Mouse (Mus musculus) midbrain, embryonic 10.5 days (tissue): ENCODE data around the gene Sertad3. TPM values are rescaled to one million over a fixed set of nuclear protein-coding genes. Genes with fewer than 3 reads are reported as not detected.
"Not testable (repeated sequence)": the region's sequence is repeated elsewhere in the genome, so short reads cannot be mapped to it uniquely, and the experiment has no call there.

Experiments
- DNase-seq: peaks from one replicate; pipeline ENCODE4 v3.0.0-alpha.2; 2017; ENCODE audit warnings: low spot score
- H3K27ac ChIP-seq: fragments of 300-500 bp; sonication (generic); replicated peaks from 2 replicates; pipeline ENCODE4 v1.5.1; 2016; ENCODE audit warnings: mild to moderate bottlenecking
- H3K27me3 ChIP-seq: fragments of 300-500 bp; sonication (generic); 2 replicates; pipeline ENCODE4 v1.6.1; 2016; ENCODE audit warnings: low read depth, mild to moderate bottlenecking; ENCODE audit not compliant: poor library complexity, severe bottlenecking
- H3K36me3 ChIP-seq: fragments of 300-500 bp; sonication (generic); 2 replicates; pipeline ENCODE4 v1.6.1; 2016; ENCODE audit warnings: mild to moderate bottlenecking, moderate library complexity
- H3K4me1 ChIP-seq: fragments of 300-500 bp; sonication (generic); 2 replicates; pipeline ENCODE4 v1.6.1; 2016
- H3K4me3 ChIP-seq: fragments of 300-500 bp; sonication (generic); 2 replicates; pipeline ENCODE4 v1.5.1; 2016; ENCODE audit warnings: mild to moderate bottlenecking, moderate library complexity
- H3K9me3 ChIP-seq: fragments of 300-500 bp; sonication (generic); replicated peaks from 2 replicates; pipeline ENCODE4 v1.6.1; 2016; ENCODE audit warnings: mild to moderate bottlenecking
- WGBS: fragments of 180-500 bp; shearing (Covaris S2); methylation state at CpG from one replicate; pipeline ENCODE4 v1.1.7; 2016; 5-methylcytosine and 5-hydroxymethylcytosine counted together
- polyA plus RNA-seq: library from polyadenylated mRNA; unstranded; fragments of >200 nt; fragmentation: Nextera tagmentation; extraction: Ambion mirVana; gene quantifications from 2 replicates; pipeline ENCODE4 v1.2.1, GENCODE M21; 2016

The Sertad3 gene
- polyA plus RNA-seq, 1 experiment from 2014 or later, result 18.9 TPM

- 2% methylated on average over 13 of the region's 13 CpGs for WGBS
- no peak for DNase-seq
Measured at GRCm38 (mm10) chr7:27487740-27488268, 14.2 kb downstream of the Sertad3 start.

DNA sequence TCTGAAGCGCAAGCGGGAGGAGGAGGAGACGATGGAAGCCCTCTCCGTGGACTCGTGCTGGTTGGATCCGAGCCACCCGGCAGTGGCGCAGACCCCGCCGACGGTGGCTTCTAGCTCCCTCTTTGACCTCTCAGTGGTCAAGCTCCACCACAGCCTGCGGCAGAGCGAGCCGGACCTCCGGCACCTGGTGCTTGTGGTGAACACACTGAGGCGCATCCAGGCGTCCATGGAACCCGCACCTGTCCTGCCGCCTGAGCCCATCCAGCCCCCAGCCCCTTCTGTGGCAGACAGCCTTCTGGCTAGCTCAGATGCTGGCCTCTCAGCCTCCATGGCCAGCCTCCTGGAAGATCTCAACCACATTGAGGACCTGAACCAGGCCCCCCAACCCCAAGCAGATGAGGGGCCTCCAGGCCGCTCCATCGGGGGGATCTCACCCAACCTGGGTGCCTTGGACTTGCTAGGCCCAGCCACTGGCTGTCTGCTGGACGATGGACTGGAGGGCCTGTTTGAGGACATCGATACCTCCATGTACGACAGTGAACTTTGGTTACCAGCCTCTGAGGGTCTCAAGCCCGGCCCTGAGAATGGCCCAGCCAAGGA is 15.8 kb downstream of the Sertad3 start:
- Histone ChIP-seq H3K4me3 (no peak overlapping the region), H3K27ac (0 out of 2 replicates have a peak overlapping the region, but pooled peaks have one; percentile 93), H3K27me3 (peaks cover 26% of the 10 kb centered on the region), H3K36me3 (no peaks in the 10 kb centered on the region), H3K9me3 (no peaks in the 10 kb centered on the region), H3K4me1 (peaks cover 38% of the 10 kb centered on the region)
- WGBS, result 91% methylated on average over 25 of the region's 25 CpGs
- DNase-seq, result no peak

More at GRCm38 (mm10) chr7:27487740-27488268, 14.2 kb downstream of the Sertad3 start:
- peak overlapping the region; percentile 85 for H3K4me3 ChIP-seq
- H3K36me3 ChIP-seq, result no peaks in the 10 kb centered on the region
- H3K4me1 ChIP-seq, result peaks cover 38% of the 10 kb centered on the region
- H3K27ac ChIP-seq, result peak overlapping the region; percentile 93
- H3K9me3 ChIP-seq, result no peaks in the 10 kb centered on the region
- peaks cover 26% of the 10 kb centered on the region for H3K27me3 ChIP-seq

- no peaks in the 10 kb centered on the region for H3K9me3 ChIP-seq
Measured at GRCm38 (mm10) chr7:27490227-27490542, 16.6 kb downstream of the Sertad3 start.

DNA sequence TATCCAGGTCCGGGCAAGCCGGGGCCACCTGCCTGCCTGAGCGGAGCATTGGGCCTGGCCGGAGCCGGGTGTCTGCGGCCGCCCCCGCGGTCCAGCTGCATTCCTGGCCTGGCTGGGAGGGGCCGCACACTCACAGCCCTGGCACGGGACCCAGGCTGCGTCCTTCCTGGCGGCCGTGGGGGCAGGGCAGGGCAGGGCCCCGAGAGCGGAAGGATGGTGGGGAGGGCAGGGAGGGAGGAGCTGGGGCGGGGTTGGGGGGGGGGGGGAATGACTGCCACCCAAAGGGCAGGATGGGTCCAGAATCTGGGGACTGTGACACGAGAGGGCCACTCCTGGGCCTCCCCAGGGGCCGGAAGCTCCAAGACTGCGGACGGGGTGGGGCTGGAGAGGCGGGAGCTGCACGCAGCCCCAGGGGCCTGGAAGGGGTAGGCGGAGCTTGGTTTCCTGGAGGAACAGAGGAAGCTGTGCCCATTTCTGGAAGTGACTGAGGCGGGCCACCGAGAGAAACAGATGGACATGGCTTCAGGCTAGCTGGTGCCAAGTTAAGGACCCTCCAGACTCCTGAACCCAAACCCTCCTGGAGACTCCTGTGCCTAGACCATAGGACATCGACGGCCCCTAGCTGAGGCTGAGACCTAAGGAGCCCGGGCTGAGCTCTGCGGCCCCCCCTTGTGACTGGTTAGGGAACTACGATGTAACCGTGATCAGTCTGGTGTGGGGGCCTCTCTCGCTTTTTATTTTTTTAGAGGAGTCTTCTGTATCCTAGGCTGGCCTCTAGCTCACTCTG is 17.2 kb downstream of the Sertad3 start:
- peak; percentile 81 for DNase-seq
- Histone ChIP-seq H3K36me3 (no peaks in the 10 kb centered on the region), H3K4me1 (peaks cover 38% of the 10 kb centered on the region), H3K27ac (peak overlapping the region; percentile 93), H3K4me3 (peak overlapping the region; percentile 61), H3K9me3 (no peaks in the 10 kb centered on the region), H3K27me3 (peaks cover 19% of the 10 kb centered on the region)
- WGBS, result under 1% methylated on average over 33 of the region's 33 CpGs

More at GRCm38 (mm10) chr7:27490227-27490542, 16.6 kb downstream of the Sertad3 start:
- Histone ChIP-seq H3K4me1 (peaks cover 38% of the 10 kb centered on the region), H3K27ac (peak overlapping the region; percentile 93), H3K4me3 (peak overlapping the region; percentile 61), H3K36me3 (no peaks in the 10 kb centered on the region), H3K27me3 (peaks cover 24% of the 10 kb centered on the region)
- 56% methylated on average over 4 of the region's 4 CpGs for WGBS
- no peak for DNase-seq

GRCm38 (mm10) chr7:27491856-27492255 is 18.3 kb downstream of the Sertad3 start:
- WGBS, result 81% methylated on average over 7 of the region's 7 CpGs
- Histone ChIP-seq H3K4me1 (peaks cover 35% of the 10 kb centered on the region), H3K4me3 (no peak overlapping the region), H3K9me3 (no peaks in the 10 kb centered on the region), H3K27me3 (peaks cover 18% of the 10 kb centered on the region), H3K27ac (no peak overlapping the region), H3K36me3 (no peaks in the 10 kb centered on the region)
- no peak for DNase-seq

DNA sequence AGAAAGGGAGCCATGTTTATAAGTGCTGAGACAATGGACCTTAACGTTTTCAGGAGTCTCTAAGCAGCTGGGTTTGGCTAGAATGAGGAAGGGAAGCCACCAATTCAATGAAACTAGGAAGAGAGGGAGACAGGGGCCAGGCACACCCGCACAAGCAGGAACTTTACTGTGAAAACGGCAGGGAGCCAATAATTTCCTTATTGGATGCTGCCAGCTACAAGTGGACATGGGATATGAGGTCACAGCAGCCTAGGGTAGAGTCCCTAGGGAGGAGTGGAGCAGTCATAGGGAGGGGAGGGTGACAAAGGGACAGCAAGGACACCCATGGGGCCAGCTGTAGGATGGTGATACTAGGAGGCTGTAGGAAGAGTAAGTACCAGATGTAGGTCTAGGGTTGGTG is 19.5 kb downstream of the Sertad3 start:
- Histone ChIP-seq H3K9me3 (no peaks in the 10 kb centered on the region), H3K4me1 (peaks cover 27% of the 10 kb centered on the region), H3K4me3 (no peak overlapping the region), H3K36me3 (no peaks in the 10 kb centered on the region), H3K27ac (no peak overlapping the region), H3K27me3 (peaks cover 18% of the 10 kb centered on the region)
- no peak for DNase-seq
- WGBS, result 82% methylated on average over 3 of the region's 3 CpGs

DNA sequence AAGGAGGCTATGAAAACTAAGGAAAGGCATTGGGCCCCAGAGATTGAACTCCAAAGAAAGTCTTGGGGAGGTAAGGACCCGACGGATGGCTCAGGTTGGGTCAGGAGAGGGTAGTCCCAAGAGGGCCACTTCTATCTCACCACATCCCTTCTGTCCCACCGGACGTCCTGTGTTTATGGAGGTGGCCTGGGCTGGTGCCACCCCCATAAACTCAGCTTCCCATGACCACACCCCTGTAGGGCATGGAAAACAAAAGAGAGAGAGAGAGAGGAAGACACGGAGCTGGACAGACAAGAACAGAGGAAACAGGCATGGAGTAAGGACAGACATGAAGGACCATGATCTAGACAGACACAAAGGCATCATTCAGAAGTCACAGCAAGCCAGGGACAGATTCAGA is 19.9 kb downstream of the Sertad3 start:
- 86% methylated on average over 5 of the region's 5 CpGs for WGBS

DNA sequence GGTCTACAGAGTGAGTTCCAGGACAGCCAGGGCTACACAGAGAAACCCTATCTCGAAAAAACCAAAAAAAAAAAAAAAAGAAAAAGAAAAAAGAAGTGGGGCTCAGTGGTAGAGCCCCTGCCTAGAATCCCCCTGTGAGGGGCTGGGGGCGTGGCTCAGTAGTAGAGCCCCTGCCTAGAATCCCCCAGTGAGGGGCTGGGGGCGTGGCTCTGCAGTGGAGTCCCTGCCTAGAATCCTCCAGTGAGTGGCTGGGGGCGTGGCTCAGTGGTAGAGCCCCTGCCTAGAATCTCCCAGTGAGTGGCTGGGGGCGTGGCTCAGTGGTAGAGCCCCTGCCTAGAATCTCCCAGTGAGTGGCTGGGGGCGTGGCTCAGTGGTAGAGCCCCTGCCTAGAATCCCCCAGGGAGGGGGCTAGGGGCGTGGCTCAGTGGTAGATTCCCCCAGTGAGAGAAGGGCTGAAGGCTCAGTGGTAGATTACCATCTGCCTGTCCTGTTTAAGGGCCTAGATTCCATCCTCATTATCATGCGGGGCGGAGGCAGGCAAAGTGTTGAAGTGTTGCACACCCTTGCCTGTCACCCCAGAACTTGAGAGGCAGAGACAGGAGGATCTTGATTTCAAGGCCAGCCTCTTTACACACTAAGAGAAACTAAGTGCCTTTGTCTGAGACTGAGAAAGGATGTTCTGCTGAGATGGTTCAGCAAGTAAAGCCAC is 21.2 kb downstream of the Sertad3 start:
- H3K27me3 ChIP-seq, DNase-seq, H3K9me3 ChIP-seq, H3K27ac ChIP-seq, H3K4me3 ChIP-seq, H3K36me3 ChIP-seq: not testable (repeated sequence)
- WGBS, result 84% methylated on average over 9 of the region's 9 CpGs
- H3K4me1 ChIP-seq, result peaks cover 17% of the 10 kb centered on the region

More for the DNA sequence above, 19.9 kb downstream of the Sertad3 start:
- DNase-seq, result no peak
- H3K27ac ChIP-seq, result no peak overlapping the region
- H3K27me3 ChIP-seq, result peaks cover 15% of the 10 kb centered on the region
- peaks cover 23% of the 10 kb centered on the region for H3K4me1 ChIP-seq
- no peaks in the 10 kb centered on the region for H3K36me3 ChIP-seq
- no peak overlapping the region for H3K4me3 ChIP-seq
- H3K9me3 ChIP-seq, result no peaks in the 10 kb centered on the region

DNA sequence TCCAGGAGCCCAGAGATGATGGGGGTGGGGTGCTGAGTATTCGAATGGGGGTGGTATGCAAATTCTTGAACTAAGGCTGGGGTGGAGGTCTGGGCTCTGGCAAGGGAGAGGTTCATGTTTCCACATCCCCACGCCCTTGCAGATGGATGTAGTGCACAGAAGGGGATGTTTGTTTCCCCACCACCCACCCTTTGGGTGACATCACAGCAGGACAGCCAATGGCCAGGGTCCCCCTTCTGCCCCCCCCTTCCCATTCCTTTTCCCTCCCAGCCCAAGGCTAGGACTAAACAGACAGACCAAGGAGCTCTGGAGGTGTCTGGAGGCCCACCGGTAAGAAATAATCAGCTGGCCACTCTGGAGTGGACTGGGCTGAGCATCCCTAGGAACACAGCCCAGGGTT is 25.5 kb downstream of the Sertad3 start, which contains the start of gene Prx:
Prx (plus strand) TSS at position 289 of the 400 bp plus-strand sequence.
- Histone ChIP-seq H3K36me3 (no peaks in the 10 kb centered on the region), H3K4me1 (no peaks in the 10 kb centered on the region), H3K27ac (no peak within 1 kb of the TSS), H3K9me3 (no peaks in the 10 kb centered on the region), H3K4me3 (no peak within 1 kb of the TSS), H3K27me3 (no peaks in the 10 kb centered on the region)
- WGBS, result 52% methylated on average over 3 of the region's 3 CpGs
- no peak for DNase-seq

- Histone ChIP-seq H3K36me3 (no peaks in the 10 kb centered on the region), H3K27me3 (no peaks in the 10 kb centered on the region), H3K9me3 (no peaks in the 10 kb centered on the region), H3K4me1 (peaks cover 4% of the 10 kb centered on the region), H3K27ac (0 out of 2 replicates have a peak overlapping the region, but pooled peaks have one; percentile 17), H3K4me3 (no peak overlapping the region)
- 74% methylated on average over 4 of the region's 4 CpGs for WGBS
- DNase-seq, result no peak
Measured at GRCm38 (mm10) chr7:27501620-27502019, 28.1 kb downstream of the Sertad3 start.

DNA sequence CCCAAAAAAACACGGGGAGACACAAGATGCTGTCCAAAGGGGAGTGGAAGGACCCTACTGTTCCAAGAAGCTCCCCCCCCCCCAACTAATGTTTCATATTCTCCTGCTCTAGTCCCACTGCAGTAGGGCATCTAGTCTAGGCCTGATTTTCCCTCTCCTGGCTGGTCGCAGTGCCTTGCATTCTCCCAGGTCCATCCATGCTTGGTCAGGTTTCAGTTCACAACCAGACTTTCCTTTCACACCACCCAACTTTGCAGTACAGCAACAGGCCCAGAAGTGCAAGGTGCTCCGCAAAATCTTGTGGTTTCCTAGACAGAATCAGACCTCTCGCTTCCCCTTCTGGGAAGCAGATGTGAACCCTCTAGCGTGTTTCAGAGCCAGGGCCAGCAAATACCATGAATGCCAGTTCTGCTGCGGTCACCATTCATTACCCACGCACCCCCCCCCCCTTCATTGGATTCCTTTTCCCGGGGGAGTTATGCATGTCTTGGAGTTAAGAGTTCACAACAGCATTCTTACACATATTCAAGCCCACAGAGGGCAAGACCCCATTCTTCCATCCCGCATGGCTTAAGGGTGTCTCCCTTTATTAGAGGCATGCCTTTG is 33.3 kb downstream of the Sertad3 start:
- H3K4me3 ChIP-seq, result peak overlapping the region; percentile 66
- H3K4me1 ChIP-seq, result peaks cover 26% of the 10 kb centered on the region
- no peak for DNase-seq
- H3K9me3 ChIP-seq, result no peaks in the 10 kb centered on the region
- H3K27ac ChIP-seq, result peak overlapping the region; percentile 96
- WGBS, result 60% methylated on average over 9 of the region's 9 CpGs
- no peaks in the 10 kb centered on the region for H3K36me3 ChIP-seq
- no peaks in the 10 kb centered on the region for H3K27me3 ChIP-seq
